Mouse (Mus musculus) liver, adult 2 months (tissue): Measurements from ENCODE around the gene Syngr1.

Source experiments
- CTCF ChIP-seq: fragments of 200-500 bp; IDR thresholded peaks from 2 replicates; pipeline ENCODE4 v1.5.1; 2011; ENCODE audit warnings: low read depth, low read length, control low read depth
- POLR2A ChIP-seq: fragments of 200-500 bp; IDR thresholded peaks from 2 replicates; pipeline ENCODE4 v1.6.1; 2011; ENCODE audit warnings: low read length, control low read depth; ENCODE audit not compliant: insufficient read depth; ENCODE audit errors: extremely low read depth

DNA sequence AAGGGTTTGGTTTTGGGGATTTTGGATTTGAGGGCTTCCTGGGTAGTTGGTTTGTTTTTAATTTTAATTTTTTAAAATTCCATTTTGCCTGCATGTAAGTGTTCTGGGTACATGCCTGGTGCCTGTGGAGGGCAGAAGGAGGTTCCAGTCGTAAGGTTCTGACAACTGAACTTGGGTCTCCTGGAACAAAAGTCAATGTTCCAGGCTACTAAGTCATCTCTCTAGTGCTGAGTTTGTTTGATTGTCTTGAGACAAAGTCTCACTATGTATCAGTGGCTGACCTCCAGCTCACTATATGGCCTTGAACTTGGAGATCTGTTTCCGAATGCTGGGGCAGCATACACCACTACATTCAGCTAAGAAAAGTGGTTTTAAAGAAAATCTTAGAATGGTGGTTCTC, 44.4 kb downstream of the Syngr1 start:
- TF ChIP-seq CTCF (no peak), POLR2A (no peak)
